Mouse (Mus musculus) kidney, adult 2 months (tissue): Measurements from ENCODE around the gene Glcci1. TPM values are rescaled to one million over a fixed set of nuclear protein-coding genes. Genes with fewer than 3 reads are reported as not detected.

ENCODE experiments used
- DNase-seq: peaks from one replicate; pipeline ENCODE4 v3.0.0; 2021
- H3K27ac ChIP-seq: fragments of 200-500 bp; 2 replicates; pipeline ENCODE4 v1.5.1; 2012; ENCODE audit warnings: low read depth, low read length, control low read depth, inconsistent platforms; ENCODE audit not compliant: insufficient read depth
- H3K27me3 ChIP-seq: fragments of 200-500 bp; replicated peaks from 2 replicates; pipeline ENCODE4 v1.6.1; 2012; ENCODE audit warnings: mild to moderate bottlenecking, moderate library complexity, low read length, inconsistent platforms; ENCODE audit not compliant: control insufficient read depth, insufficient read depth
- H3K36me3 ChIP-seq: fragments of 200-500 bp; 2 replicates; pipeline ENCODE4 v1.6.1; 2012; ENCODE audit warnings: mild to moderate bottlenecking, moderate library complexity, low read length, inconsistent platforms; ENCODE audit not compliant: control insufficient read depth, insufficient read depth
- H3K4me1 ChIP-seq: fragments of 200-500 bp; 2 replicates; pipeline ENCODE4 v1.6.1; 2011; ENCODE audit warnings: low read length; ENCODE audit not compliant: control insufficient read depth, insufficient read depth
- H3K4me3 ChIP-seq: fragments of 200-500 bp; 2 replicates; pipeline ENCODE4 v1.5.1; 2011; ENCODE audit warnings: mild to moderate bottlenecking, low read depth, low read length, control low read depth; ENCODE audit not compliant: insufficient read depth
- CTCF ChIP-seq: fragments of 200-500 bp; conservative IDR thresholded peaks from 2 replicates; pipeline ENCODE4 v1.5.1; 2011; ENCODE audit warnings: low read depth, mild to moderate bottlenecking, control low read depth, low read length, moderate library complexity, mixed read lengths; ENCODE audit not compliant: insufficient read depth, insufficient read length
- POLR2A ChIP-seq: fragments of 200-500 bp; IDR thresholded peaks from one replicate; pipeline ENCODE4 v1.6.1; 2011; ENCODE audit warnings: low read depth, low read length, control low read depth
- WGBS: fragments of 180-500 bp; shearing (Covaris S2); methylation state at CpG from one replicate; pipeline ENCODE4 v1.1.7; 2018; 5-methylcytosine and 5-hydroxymethylcytosine counted together
- polyA plus RNA-seq: library from polyadenylated mRNA; depleted of rRNA; stranded (reverse); fragments of >200 nt; gene quantifications from 2 replicates; pipeline ENCODE4 v1.2.3, GENCODE M21; 2012

Gene Glcci1
- polyA plus RNA-seq, 1 experiment, result 3.6 TPM

DNA sequence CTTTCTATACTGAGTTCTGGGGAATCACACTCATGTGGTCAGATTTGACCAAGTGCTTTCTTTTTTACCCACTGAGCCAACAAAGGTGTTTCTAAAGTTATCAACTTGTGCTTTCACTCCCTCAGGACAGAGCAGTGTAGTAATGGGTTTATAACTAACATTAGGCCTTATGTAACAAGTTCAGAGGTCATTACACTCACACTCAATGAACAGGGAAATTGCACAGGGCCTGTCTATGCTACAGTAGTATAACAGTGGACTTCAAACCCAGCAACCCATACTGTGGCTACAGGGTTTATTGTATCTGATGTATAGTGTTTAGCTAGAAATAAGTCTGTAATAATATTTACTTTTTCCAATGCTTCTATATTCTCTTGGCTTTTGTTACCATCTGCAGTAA, 2.8 kb upstream of the Glcci1 start:
- DNase-seq, result peak; percentile 66
- TF ChIP-seq POLR2A (no peak), CTCF (no peak)
- Histone ChIP-seq H3K27me3 (no peaks in the 10 kb centered on the region), H3K4me1 (peaks cover 3% of the 10 kb centered on the region; the same call in 1 of the 2 replicates), H3K4me3 (no peak overlapping the region), H3K36me3 (no peaks in the 10 kb centered on the region), H3K27ac (no peak overlapping the region)

DNA sequence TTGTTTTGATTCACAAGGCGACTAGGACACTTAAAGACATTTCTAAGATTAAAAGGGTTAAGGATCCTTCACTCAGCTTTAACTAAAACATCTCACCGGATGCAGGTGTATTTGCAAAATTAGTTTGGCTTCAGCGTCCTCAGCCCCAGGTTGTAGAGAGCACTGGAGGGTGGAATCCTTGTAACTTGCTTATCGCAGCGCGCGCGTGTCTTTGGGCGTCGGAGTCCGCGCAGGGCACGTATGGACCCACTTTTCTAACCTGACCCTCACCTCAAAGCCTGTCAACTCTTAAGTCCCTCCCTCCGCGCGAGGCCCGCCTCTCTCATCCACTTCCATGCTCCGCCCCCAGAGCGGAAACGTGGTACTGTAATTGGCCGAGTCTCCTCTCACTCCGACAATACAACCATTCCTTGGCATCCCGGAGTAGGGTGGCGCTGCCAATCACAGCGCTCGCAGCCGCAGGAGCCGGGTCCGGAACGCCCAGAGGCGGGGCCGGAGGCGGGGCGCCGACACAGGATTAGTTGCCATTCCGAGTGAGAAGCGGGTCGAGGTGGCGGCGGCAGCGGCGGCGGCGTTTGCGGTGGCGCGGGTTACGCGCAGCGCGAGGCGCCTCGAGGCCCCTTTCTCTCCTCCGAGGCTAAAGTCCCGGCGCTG, 390 bp upstream of the Glcci1 start:
- peak overlapping the region; percentile 98 for H3K4me3 ChIP-seq
- TF ChIP-seq POLR2A (peak; percentile 59), CTCF (no peak)
- H3K27ac ChIP-seq, result peak overlapping the region; percentile 99
- H3K36me3 ChIP-seq, result no peaks in the 10 kb centered on the region
- H3K27me3 ChIP-seq, result no peaks in the 10 kb centered on the region; the same call in 1 of the 2 replicates
- peaks cover 3% of the 10 kb centered on the region; the same call in 1 of the 2 replicates for H3K4me1 ChIP-seq
- under 1% methylated on average over 56 of the region's 56 CpGs for WGBS
- DNase-seq, result peak; percentile 100

DNA sequence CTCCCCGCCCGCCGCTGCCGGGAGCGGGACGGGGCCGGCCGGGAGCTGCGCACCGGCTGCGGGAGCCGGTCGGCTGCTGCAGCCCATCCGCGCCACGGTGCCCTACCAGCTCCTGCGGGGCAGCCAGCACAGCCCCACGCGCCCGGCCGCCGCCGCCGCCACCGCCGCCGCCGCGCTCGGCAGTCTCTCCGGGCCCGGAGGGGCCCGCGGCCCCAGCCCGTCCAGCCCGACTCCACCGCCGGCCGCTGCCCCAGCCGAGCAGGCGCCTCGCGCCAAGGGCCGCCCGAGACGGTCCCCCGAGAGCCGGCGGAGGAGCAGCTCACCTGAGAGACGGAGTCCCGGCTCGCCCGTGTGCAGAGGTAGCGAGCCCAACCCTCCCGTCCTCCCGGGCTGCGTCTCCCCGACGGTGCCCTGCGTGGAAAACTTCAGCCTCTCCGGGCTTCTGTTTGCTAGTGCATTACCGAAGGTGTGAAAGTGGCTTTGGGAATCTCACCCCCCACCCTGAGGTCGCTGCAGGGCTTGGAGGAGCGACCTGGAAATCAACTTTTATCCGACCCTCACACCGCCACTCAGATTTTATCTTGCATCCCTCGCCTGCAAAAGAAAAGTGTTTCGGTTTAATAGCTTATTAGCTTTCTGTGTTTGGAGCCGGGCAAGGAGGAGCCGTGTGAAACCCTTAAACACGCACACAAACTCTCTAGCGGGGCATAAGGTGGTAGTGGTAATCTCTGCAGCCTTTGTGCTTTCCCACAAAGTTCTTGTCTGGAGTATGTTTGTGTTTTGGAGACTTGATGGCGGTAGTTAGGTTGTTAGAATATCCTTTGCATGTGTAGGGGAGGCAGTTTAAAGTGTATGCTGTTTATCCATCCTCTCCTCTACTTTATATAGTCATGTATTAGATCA, 812 bp downstream of the Glcci1 start:
- Histone ChIP-seq H3K36me3 (no peaks in the 10 kb centered on the region), H3K27ac (peak overlapping the region; percentile 74), H3K27me3 (no peaks in the 10 kb centered on the region; the same call in 1 of the 2 replicates), H3K4me1 (peaks cover 3% of the 10 kb centered on the region; the same call in 1 of the 2 replicates), H3K4me3 (peak overlapping the region; percentile 98)
- TF ChIP-seq CTCF (no peak), POLR2A (no peak)
- peak; percentile 53 for DNase-seq
- 1% methylated on average over 73 of the region's 73 CpGs for WGBS

GRCm38 (mm10) chr6:8510864-8511428, 1.5 kb downstream of the Glcci1 start:
- 9% methylated on average over 7 of the region's 7 CpGs for WGBS
- Histone ChIP-seq H3K4me1 (peaks cover 3% of the 10 kb centered on the region; the same call in 1 of the 2 replicates), H3K4me3 (peak overlapping the region; percentile 46), H3K36me3 (no peaks in the 10 kb centered on the region), H3K27ac (peak overlapping the region; percentile 9; the same call in 1 of the 2 replicates), H3K27me3 (no peaks in the 10 kb centered on the region; the same call in 1 of the 2 replicates)
- no peak for DNase-seq
- TF ChIP-seq POLR2A, result no peak
- TF ChIP-seq CTCF, result no peak

DNA sequence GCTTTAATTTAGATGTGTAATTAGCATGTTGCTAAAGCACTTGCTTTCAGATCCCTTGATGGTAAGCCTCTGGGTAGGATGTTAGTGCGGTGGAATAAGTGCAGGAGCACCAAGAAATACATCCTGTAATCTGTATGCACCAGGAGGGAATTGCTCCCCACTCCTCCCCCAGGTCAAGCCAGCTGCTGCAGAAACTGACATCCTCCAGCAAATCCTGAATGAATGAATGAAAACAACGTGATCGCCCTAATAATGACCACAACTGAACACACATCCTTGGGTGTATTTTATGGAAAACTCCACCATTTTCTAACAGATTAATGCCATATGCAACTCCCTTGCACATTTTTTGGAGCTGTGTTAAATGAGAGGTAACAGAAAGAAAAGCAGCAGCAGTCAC, 2.0 kb downstream of the Glcci1 start:
- DNase-seq, result no peak
- H3K36me3 ChIP-seq, result no peaks in the 10 kb centered on the region
- no peak overlapping the region for H3K27ac ChIP-seq
- no peak overlapping the region for H3K4me3 ChIP-seq
- H3K4me1 ChIP-seq, result peaks cover 3% of the 10 kb centered on the region; the same call in 1 of the 2 replicates
- TF ChIP-seq POLR2A (no peak), CTCF (no peak)
- WGBS, result 43% methylated on average over 3 of the region's 3 CpGs
- no peaks in the 10 kb centered on the region; the same call in 1 of the 2 replicates for H3K27me3 ChIP-seq

DNA sequence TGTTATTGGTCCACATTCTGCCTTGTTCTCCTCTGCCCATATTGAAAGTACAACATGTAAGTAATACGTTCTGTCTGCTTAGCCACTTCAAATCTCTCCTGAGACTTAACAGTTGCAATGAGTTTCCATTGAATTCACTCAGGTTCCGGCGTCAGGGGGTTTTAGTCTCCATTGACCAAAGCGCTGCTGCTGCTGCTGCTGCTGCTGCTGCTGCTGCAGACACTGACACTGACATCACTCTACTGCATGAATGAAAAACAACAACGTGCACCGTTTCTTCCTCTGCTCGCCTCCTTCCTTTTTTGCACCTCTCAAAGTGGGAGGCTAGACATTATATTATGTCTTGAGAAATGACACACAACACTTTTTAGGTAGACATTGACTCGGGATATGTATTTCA, 3.0 kb downstream of the Glcci1 start:
- no peak overlapping the region for H3K4me3 ChIP-seq
- no peak for DNase-seq

More for the DNA sequence above, 3.0 kb downstream of the Glcci1 start:
- H3K4me1 ChIP-seq, result peaks cover 3% of the 10 kb centered on the region; the same call in 1 of the 2 replicates
- H3K27me3 ChIP-seq, result no peaks in the 10 kb centered on the region; the same call in 1 of the 2 replicates
- no peaks in the 10 kb centered on the region for H3K36me3 ChIP-seq
- H3K27ac ChIP-seq, result no peak overlapping the region
- TF ChIP-seq POLR2A (no peak), CTCF (no peak)
- 49% methylated on average over 8 of the region's 8 CpGs for WGBS
